Mouse (Mus musculus) frontal cortex, postnatal 14 days (tissue): ENCODE results near the gene Ddx4.

Experiments used
- DNase-seq, 2 experiments: peaks; one replicate each; pipeline ENCODE4 v3.0.0; 2022; ENCODE audit warnings: low spot score in 2 of 2

The Ddx4 gene

DNA sequence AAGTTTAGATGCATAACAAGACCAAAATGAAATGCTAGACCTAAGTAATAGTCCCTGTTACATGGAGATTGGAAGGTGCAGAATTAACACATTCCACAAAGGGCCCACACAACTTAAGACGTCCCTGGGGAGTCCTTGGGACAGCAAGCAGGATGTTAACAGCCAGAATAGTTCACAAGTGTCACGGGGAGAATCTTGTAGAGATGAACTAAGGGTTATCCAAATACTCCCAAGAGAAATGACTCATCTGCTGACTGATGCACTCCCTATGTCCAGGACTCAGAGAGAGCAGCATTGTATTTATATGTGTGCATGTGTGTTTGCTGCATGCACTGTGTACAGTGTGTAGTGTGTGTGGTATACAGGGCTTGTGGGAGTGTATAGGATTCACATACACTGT, 95.8 kb downstream of the Ddx4 start:
- DNase-seq, result no peak

DNA sequence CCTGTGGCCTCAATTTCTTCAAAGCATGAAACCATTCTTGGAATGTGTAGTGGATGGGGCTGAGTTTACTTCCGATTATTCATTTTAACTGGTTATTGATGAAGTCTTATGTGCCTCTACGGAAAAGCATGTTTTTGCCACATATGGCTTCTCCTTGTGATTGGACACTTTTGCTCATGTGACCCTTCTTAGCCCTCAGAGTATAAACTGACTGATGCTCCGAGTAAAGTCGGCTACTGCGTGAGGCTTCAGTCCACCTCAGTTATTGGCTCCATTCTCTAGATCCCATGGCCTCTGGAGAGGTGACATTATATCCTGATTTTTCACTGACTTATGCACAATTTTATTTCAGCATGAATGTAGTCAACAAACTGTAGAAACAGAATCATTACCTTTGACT, 99.0 kb downstream of the Ddx4 start:
- DNase-seq, result no peak

DNA sequence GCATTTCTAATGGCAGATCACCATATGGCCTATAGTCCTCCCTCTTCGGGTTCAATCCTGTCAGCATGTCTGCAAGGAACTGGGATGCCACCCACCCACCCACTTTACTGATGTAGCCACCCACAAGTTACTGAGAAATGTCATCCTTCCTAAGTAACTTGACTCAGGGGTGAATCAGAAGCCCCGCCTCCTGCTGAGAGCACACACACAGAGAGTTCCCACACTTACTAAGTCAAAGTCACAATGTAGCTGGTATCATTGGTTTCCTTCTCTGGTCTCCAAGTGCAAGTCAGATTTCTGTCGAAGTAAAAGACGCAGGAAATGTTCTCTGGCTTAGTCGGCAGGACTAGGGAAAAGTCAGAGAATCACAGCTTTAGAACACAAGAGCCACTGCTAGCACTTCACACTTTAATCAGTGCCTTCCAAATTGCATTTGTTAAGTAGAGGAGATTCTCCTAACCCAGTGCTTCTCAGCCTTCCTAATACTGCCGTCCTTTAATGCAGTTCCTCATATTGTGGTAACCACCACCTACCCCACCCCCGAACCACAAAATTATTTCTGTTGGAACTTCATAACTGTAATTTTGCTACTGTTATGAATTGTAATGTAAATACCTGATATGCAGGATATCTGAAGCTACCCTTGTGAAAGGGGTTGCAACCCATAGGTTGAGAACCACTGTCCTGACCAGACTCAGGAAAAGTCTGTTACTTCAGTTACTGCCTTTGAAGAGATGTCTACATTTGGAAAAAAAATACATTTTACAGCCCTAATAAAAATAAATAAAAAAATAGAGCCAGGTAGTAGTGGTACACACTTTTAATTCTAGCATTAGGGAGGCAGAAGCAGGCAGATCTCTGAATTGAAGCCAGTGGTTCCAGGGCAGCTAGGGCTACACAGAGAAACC, 100.4 kb downstream of the Ddx4 start:
- no peak for DNase-seq
